In genomic region chr15:62533233-62533632, GRCm38 (mm10) we compare ENCODE assay signal across 11 mouse cellular contexts.
DNase-seq lines count a peak whose midpoint lies in the region; ATAC-seq and TF ChIP-seq lines count a peak whose summit lies in the region.
"Had no signal": no experiment of that assay in that cellular context is flagged by ENCODE, and none has a peak within 500 bp of the region (broad histone marks: within the 10 kb centered on the region; RNA-seq: fewer than 3 reads in every experiment).

No protein-coding gene starts in this region.

- no peak for TF ChIP-seq CTCF in forebrain, postnatal 0 days (IDR thresholded peaks at IDR 0.05; ENCODE audit: low read depth)

- no peaks in the 10 kb centered on the region for H3K4me1 ChIP-seq in heart, embryonic 10.5 days
- H3K4me1 ChIP-seq in forebrain, postnatal 0 days (ENCODE audit: insufficient read depth): no peaks in the 10 kb centered on the region

- no peaks in the 10 kb centered on the region for H3K36me3 ChIP-seq in heart, embryonic 10.5 days
- H3K36me3 ChIP-seq in forebrain, postnatal 0 days (ENCODE audit: insufficient read depth): no peaks in the 10 kb centered on the region

- no peak for ATAC-seq in forebrain, postnatal 0 days
- ATAC-seq: hindbrain, embryonic 16.5 days; Patski had no signal

- no peak overlapping the region for H3K27ac ChIP-seq in heart, embryonic 10.5 days
- no peak overlapping the region for H3K27ac ChIP-seq in forebrain, postnatal 0 days (ENCODE audit: low read depth, low read length)

- H3K9me3 ChIP-seq in heart, embryonic 10.5 days: no peaks in the 10 kb centered on the region
- no peaks in the 10 kb centered on the region for H3K9me3 ChIP-seq in forebrain, postnatal 0 days (ENCODE audit: low read length)

- H3K4me3 ChIP-seq in heart, embryonic 10.5 days: no peak overlapping the region
- H3K4me3 ChIP-seq in forebrain, postnatal 0 days (ENCODE audit: low read depth, low read length): no peak overlapping the region

- H3K9ac ChIP-seq in forebrain, postnatal 0 days: no peak overlapping the region

- peak; percentile 40 for DNase-seq in heart, adult 8-10 months (ENCODE audit: low spot score)
- no peak for DNase-seq in heart, embryonic 10.5 days (ENCODE audit: low spot score)
- DNase-seq in right cerebral cortex, postnatal 4 days: peak; percentile 2
- DNase-seq in right cerebral cortex, postnatal 14 days: no peak
- DNase-seq in kidney, adult 9 months: peak; percentile 91
- no peak for DNase-seq in forebrain, postnatal 0 days
- DNase-seq in layer of hippocampus, postnatal 10 days (ENCODE audit: low spot score in 2 of 2): no peak
- DNase-seq in layer of hippocampus, postnatal 25 days (ENCODE audit: extremely low spot score in 1 of 2, low spot score in 1 of 2): no peak
- DNase-seq: thymus, postnatal 14 days had no signal

- H3K27me3 ChIP-seq in heart, embryonic 10.5 days (ENCODE audit: insufficient read depth, poor library complexity, severe bottlenecking): no peaks in the 10 kb centered on the region
- no peaks in the 10 kb centered on the region for H3K27me3 ChIP-seq in forebrain, postnatal 0 days (ENCODE audit: insufficient read depth, low read length)
- H3K27me3 ChIP-seq: Patski had no signal

- H3K4me2 ChIP-seq in forebrain, postnatal 0 days (ENCODE audit: low read depth): no peak overlapping the region

- 80% methylated on average over 2 of the region's 2 CpGs for WGBS in heart, embryonic 10.5 days
- WGBS in forebrain, postnatal 0 days: 66% methylated on average over 2 of the region's 2 CpGs

Comparison
In these comparisons a context has a peak if more than half of its experiments do, and no peak if none do; other contexts are left out.
1. DNase-seq: peak in heart, adult 8-10 months (single experiment), right cerebral cortex, postnatal 4 days (single experiment) and kidney, adult 9 months (single experiment); none in heart, embryonic 10.5 days (single experiment), right cerebral cortex, postnatal 14 days (single experiment), forebrain, postnatal 0 days (single experiment), layer of hippocampus, postnatal 10 days (0 of 2) and layer of hippocampus, postnatal 25 days (0 of 2).